In the genomic region with DNA sequence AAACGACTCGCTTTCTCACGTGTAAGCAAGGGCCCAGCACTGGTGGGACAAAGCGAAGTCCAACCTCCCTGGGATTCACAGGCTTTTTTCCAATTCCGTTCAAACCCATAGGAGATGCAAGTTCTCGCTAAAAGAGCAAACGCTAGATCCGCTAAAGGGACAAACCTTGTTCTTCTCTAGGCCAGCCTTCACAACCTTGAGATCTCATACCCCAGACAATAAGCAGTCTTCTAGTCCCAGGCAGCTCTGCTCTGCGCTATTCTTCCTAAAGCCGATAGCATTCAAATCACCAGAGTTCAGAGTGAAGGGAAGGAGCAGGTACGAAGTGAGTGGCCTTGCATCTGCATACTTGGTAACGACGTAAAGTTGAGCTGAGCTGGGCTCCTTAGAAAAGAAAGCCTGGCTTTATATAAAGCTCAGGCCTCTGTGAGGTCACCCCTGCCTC, we compare ENCODE assay signal across 7 mouse cellular contexts. TPM values are rescaled to one million over a fixed set of nuclear protein-coding genes. Genes with fewer than 3 reads are reported as not detected.
A peak's percentile ranks its signal among the peaks of the same experiment; 100 is the strongest.
DNase-seq lines count a peak whose midpoint lies in the region; ATAC-seq and TF ChIP-seq lines count a peak whose summit lies in the region.

No protein-coding gene starts in this region.

- H3ac ChIP-seq in C2C12 (ENCODE audit: control insufficient read depth, insufficient read length, low read depth): peak overlapping the region; percentile 97

- peaks cover 0 to 3% of the 10 kb centered on the region in 2 experiments; a peak in 2 of 4 replicates for H3K4me1 ChIP-seq in heart, embryonic 14.5 days (ENCODE audit: control insufficient read depth in 2 of 2, insufficient read depth in 2 of 2, low read length in 2 of 2)
- peaks cover 5% of the 10 kb centered on the region for H3K4me1 ChIP-seq in liver, embryonic 11.5 days (replicated peaks; ENCODE audit: control insufficient read depth, insufficient read depth, low read length)

- no peak for ATAC-seq in heart, embryonic 14.5 days (ENCODE audit: insufficient number of reproducible peaks, insufficient read depth, low FRiP score, low read depth)
- ATAC-seq in liver, embryonic 11.5 days (replicated peaks; ENCODE audit: low FRiP score): no peak

- peaks cover 56% of the 10 kb centered on the region for H3K79me3 ChIP-seq in C2C12 (ENCODE audit: low read depth)

- peaks cover 39% of the 10 kb centered on the region for H3K36me3 ChIP-seq in C2C12 (ENCODE audit: control insufficient read depth, insufficient read depth)
- no peaks in the 10 kb centered on the region for H3K36me3 ChIP-seq in heart, embryonic 14.5 days (ENCODE audit: control insufficient read depth, insufficient read depth, low read length)
- 0 out of 2 replicates have a peak, but pooled peaks cover 3% of the 10 kb centered on the region for H3K36me3 ChIP-seq in liver, embryonic 11.5 days (ENCODE audit: control insufficient read depth, insufficient read depth, low read length)

- DNase-seq in 3T3-L1 (ENCODE audit: low read depth, low spot score): peak; percentile 52
- no peak for DNase-seq in liver, embryonic 11.5 days (ENCODE audit: low spot score)
- DNase-seq in frontal cortex, postnatal 25 days (ENCODE audit: low spot score in 2 of 2): no peak
- DNase-seq in spleen, postnatal 36 days (ENCODE audit: low spot score in 2 of 2): no peak
- DNase-seq in left cerebral cortex, postnatal 4 days: no peak

- H3K4me3 ChIP-seq in C2C12 (ENCODE audit: insufficient read depth, poor library complexity, severe bottlenecking): peak overlapping the region; percentile 96
- H3K4me3 ChIP-seq in heart, embryonic 14.5 days (ENCODE audit: control insufficient read depth in 1 of 2, insufficient read depth in 1 of 2, low read depth in 1 of 2, low read length in 2 of 2): peak overlapping the region; percentile 63 to 65
- H3K4me3 ChIP-seq in liver, embryonic 11.5 days (ENCODE audit: low read depth, low read length): peak overlapping the region; percentile 73

- no peak for TF ChIP-seq CTCF in C2C12 (IDR thresholded peaks at IDR 0.05; ENCODE audit: control insufficient read depth, insufficient read depth, insufficient read length)

- 24% methylated on average over 13 of the region's 13 CpGs for whole genome bisulfite sequencing in heart, embryonic 14.5 days
- 26% methylated on average over 13 of the region's 13 CpGs for WGBS in liver, embryonic 11.5 days

- H3K9me3 ChIP-seq in heart, embryonic 14.5 days (ENCODE audit: control insufficient read depth, low read length): peaks cover 11% of the 10 kb centered on the region; the same call in 1 of the 2 replicates
- no peaks in the 10 kb centered on the region for H3K9me3 ChIP-seq in liver, embryonic 11.5 days (ENCODE audit: control insufficient read depth, low read length)

- peaks cover 59% of the 10 kb centered on the region for H3K79me2 ChIP-seq in C2C12 (ENCODE audit: control insufficient read depth, insufficient read depth)

- H3K4me2 ChIP-seq in heart, embryonic 14.5 days (ENCODE audit: low read length): peak overlapping the region; percentile 98
- peak overlapping the region; percentile 90 for H3K4me2 ChIP-seq in liver, embryonic 11.5 days

- H3K27ac ChIP-seq in heart, embryonic 14.5 days (replicated peaks in 1 of 2; ENCODE audit: control insufficient read depth in 1 of 2, insufficient read depth in 1 of 2, low read depth in 2 of 2, low read length in 2 of 2): peak overlapping the region in 1 of 2 experiments; percentile 76; a peak in 2 of 4 replicates
- no peak overlapping the region for H3K27ac ChIP-seq in liver, embryonic 11.5 days (ENCODE audit: low read depth, low read length)

- H3K9ac ChIP-seq in heart, embryonic 14.5 days (ENCODE audit: low read length): peak overlapping the region; percentile 80
- H3K9ac ChIP-seq in liver, embryonic 11.5 days (ENCODE audit: low read depth, low read length): peak overlapping the region; percentile 75

- intact Hi-C loops in left cerebral cortex, postnatal 4 days (cut with DNase I): loop anchor here (10.0 kb wide), 2 partner anchors 152 to 208 kb away; no protein-coding TSS in a partner anchor

- no peaks in the 10 kb centered on the region for H3K27me3 ChIP-seq in C2C12 (ENCODE audit: control insufficient read depth, insufficient read depth, insufficient read length)
- H3K27me3 ChIP-seq in heart, embryonic 14.5 days (ENCODE audit: control insufficient read depth, insufficient read depth, low read length): peaks cover 17% of the 10 kb centered on the region; the same call in 1 of the 2 replicates
- no peaks in the 10 kb centered on the region; the same call in 1 of the 2 replicates for H3K27me3 ChIP-seq in liver, embryonic 11.5 days (replicated peaks; ENCODE audit: control insufficient read depth, insufficient read depth, low read length)

TF ChIP-seq in C2C12, 6 proteins besides CTCF, POLR2A, EP300 and RAD21:
- TF ChIP-seq USF1 (IDR thresholded peaks at IDR 0.05; ENCODE audit: low read depth): no peak
- no peak for TF ChIP-seq MYOD1 (IDR thresholded peaks at IDR 0.05; ENCODE audit: control insufficient read depth, insufficient read length, low read depth)
- TF ChIP-seq MYOG (IDR thresholded peaks at IDR 0.05; ENCODE audit: control insufficient read depth, extremely low read depth, insufficient read length): no peak
- no peak for TF ChIP-seq MAX (IDR thresholded peaks at IDR 0.05)
- TF ChIP-seq CEBPB (IDR thresholded peaks at IDR 0.05; ENCODE audit: low read depth): no peak
- TF ChIP-seq FOSL1 (IDR thresholded peaks at IDR 0.05; ENCODE audit: insufficient read depth, low read length, poor library complexity, severe bottlenecking): no peak

RNA-seq across cellular contexts. Expression of gene Rai14, which starts 1.2 kb away (rescaled TPM):
- 55.1 TPM for polyA plus RNA-seq in C2C12 (2012; fragmentation: generic; extraction: Trizol)
- 12.9 and 14.9 TPM in 2 replicates for polyA plus RNA-seq in heart, embryonic 14.5 days (2014; fragmentation: Nextera tagmentation; extraction: Ambion mirVana)
- 19.6 and 20.2 TPM in 2 replicates for polyA plus RNA-seq in liver, embryonic 11.5 days (2014; fragmentation: Nextera tagmentation; extraction: Ambion mirVana)
- 10 to 100 TPM; 16.6 to 19.4 TPM for total RNA-seq in left cerebral cortex, postnatal 4 days (2021)
